ENCODE assay signal across 12 mouse cellular contexts in genomic region chr17:30388817-30389216, GRCm38 (mm10).
DNase-seq lines count a peak whose midpoint lies in the region; ATAC-seq and TF ChIP-seq lines count a peak whose summit lies in the region.
"Had no signal": no experiment of that assay in that cellular context is flagged by ENCODE, and none has a peak within 500 bp of the region (broad histone marks: within the 10 kb centered on the region; RNA-seq: fewer than 3 reads in every experiment).

No protein-coding gene starts in this region.

- no peak overlapping the region for H3K9ac ChIP-seq in forebrain, embryonic 15.5 days (replicated peaks)
- H3K9ac ChIP-seq in lung, postnatal 0 days (replicated peaks; ENCODE audit: low read depth), result no peak overlapping the region
- no peak overlapping the region for H3K9ac ChIP-seq in hindbrain, postnatal 0 days (replicated peaks; ENCODE audit: low read length)
- no peak overlapping the region for H3K9ac ChIP-seq in kidney, embryonic 16.5 days (replicated peaks; ENCODE audit: low read length)
- H3K9ac ChIP-seq: limb, embryonic 13.5 days had no signal

- peak overlapping the region; percentile 77 for H3K27ac ChIP-seq in forebrain, embryonic 15.5 days (replicated peaks)
- H3K27ac ChIP-seq in forebrain, embryonic 10.5 days, result no peak overlapping the region
- no peak overlapping the region for H3K27ac ChIP-seq in lung, postnatal 0 days (ENCODE audit: low read length)
- peak overlapping the region; percentile 49; the same call in 1 of the 2 replicates for H3K27ac ChIP-seq in hindbrain, postnatal 0 days
- H3K27ac ChIP-seq in kidney, embryonic 16.5 days (ENCODE audit: low read length), result no peak overlapping the region
- H3K27ac ChIP-seq: limb, embryonic 13.5 days had no signal

- H3K4me1 ChIP-seq in forebrain, embryonic 15.5 days, result peaks cover 34% of the 10 kb centered on the region
- no peaks in the 10 kb centered on the region for H3K4me1 ChIP-seq in forebrain, embryonic 10.5 days
- H3K4me1 ChIP-seq in lung, postnatal 0 days (ENCODE audit: insufficient read depth, low read depth, low read length), result no peaks in the 10 kb centered on the region
- H3K4me1 ChIP-seq in hindbrain, postnatal 0 days (ENCODE audit: insufficient read depth, low read length), result peaks cover 12% of the 10 kb centered on the region
- H3K4me1 ChIP-seq in kidney, embryonic 16.5 days (ENCODE audit: insufficient read depth, low read length), result no peaks in the 10 kb centered on the region

- 0 out of 2 replicates have a peak, but pooled peaks have one; percentile 41 for ATAC-seq in forebrain, embryonic 15.5 days (replicated peaks)
- peak; percentile 50 for ATAC-seq in lung, postnatal 0 days
- ATAC-seq in hindbrain, postnatal 0 days, result peak; percentile 58; the same call in 1 of the 2 replicates
- no peak for ATAC-seq in kidney, embryonic 16.5 days (ENCODE audit: low FRiP score, low TSS enrichment)

- no peak for DNase-seq in forebrain, embryonic 10.5 days (ENCODE audit: extremely low spot score, low spot score)
- DNase-seq in lung, postnatal 0 days (ENCODE audit: low spot score), result peak; percentile 69
- no peak for DNase-seq in lung, postnatal 36 days
- peak; percentile 88 to 92 for DNase-seq in cerebellum, adult 18-20 months
- DNase-seq in hindbrain, postnatal 0 days (ENCODE audit: low spot score), result peak; percentile 77
- no peak for DNase-seq in kidney, postnatal 4 days
- DNase-seq: kidney, adult 2 months; thymus, postnatal 25 days had no signal

- no peaks in the 10 kb centered on the region for H3K27me3 ChIP-seq in forebrain, embryonic 15.5 days
- peaks cover under 1% of the 10 kb centered on the region; the same call in 1 of the 2 replicates for H3K27me3 ChIP-seq in forebrain, embryonic 10.5 days (ENCODE audit: poor library complexity, severe bottlenecking)
- no peaks in the 10 kb centered on the region for H3K27me3 ChIP-seq in lung, postnatal 0 days (replicated peaks; ENCODE audit: insufficient read depth, low read length)
- H3K27me3 ChIP-seq in hindbrain, postnatal 0 days (ENCODE audit: insufficient read depth, low read length), result no peaks in the 10 kb centered on the region
- no peaks in the 10 kb centered on the region for H3K27me3 ChIP-seq in kidney, embryonic 16.5 days (ENCODE audit: insufficient read depth, low read length)
- H3K27me3 ChIP-seq: limb, embryonic 13.5 days had no signal

- H3K36me3 ChIP-seq in forebrain, embryonic 15.5 days, result no peaks in the 10 kb centered on the region
- no peaks in the 10 kb centered on the region for H3K36me3 ChIP-seq in forebrain, embryonic 10.5 days (replicated peaks)
- no peaks in the 10 kb centered on the region for H3K36me3 ChIP-seq in lung, postnatal 0 days (ENCODE audit: insufficient read depth, low read length)
- H3K36me3 ChIP-seq in hindbrain, postnatal 0 days (ENCODE audit: insufficient read depth, low read length), result no peaks in the 10 kb centered on the region
- no peaks in the 10 kb centered on the region for H3K36me3 ChIP-seq in kidney, embryonic 16.5 days (ENCODE audit: insufficient read depth, low read length)
- H3K36me3 ChIP-seq: limb, embryonic 13.5 days had no signal

- no peak overlapping the region for H3K4me3 ChIP-seq in forebrain, embryonic 15.5 days
- no peak overlapping the region for H3K4me3 ChIP-seq in forebrain, embryonic 10.5 days
- H3K4me3 ChIP-seq in lung, postnatal 0 days (ENCODE audit: low read depth, low read length), result no peak overlapping the region
- no peak overlapping the region for H3K4me3 ChIP-seq in hindbrain, postnatal 0 days (ENCODE audit: low read length)
- H3K4me3 ChIP-seq in kidney, embryonic 16.5 days (ENCODE audit: low read length), result no peak overlapping the region
- H3K4me3 ChIP-seq: limb, embryonic 13.5 days; myocyte had no signal

- no peak overlapping the region for H3K4me2 ChIP-seq in forebrain, embryonic 15.5 days (replicated peaks)
- H3K4me2 ChIP-seq in lung, postnatal 0 days (replicated peaks; ENCODE audit: low read depth, low read length), result no peak overlapping the region
- H3K4me2 ChIP-seq in hindbrain, postnatal 0 days (ENCODE audit: low read depth, low read length), result no peak overlapping the region
- H3K4me2 ChIP-seq in kidney, embryonic 16.5 days (replicated peaks; ENCODE audit: low read depth, low read length), result no peak overlapping the region
- H3K4me2 ChIP-seq: limb, embryonic 13.5 days had no signal

- WGBS in forebrain, embryonic 15.5 days, result 59% methylated on average over 4 of the region's 4 CpGs
- 86% methylated on average over 4 of the region's 4 CpGs for WGBS in forebrain, embryonic 10.5 days
- WGBS in lung, postnatal 0 days, result 62% methylated on average over 4 of the region's 4 CpGs
- 39% methylated on average over 4 of the region's 4 CpGs for WGBS in hindbrain, postnatal 0 days
- WGBS in kidney, embryonic 16.5 days, result 89% methylated on average over 4 of the region's 4 CpGs

- H3K9me3 ChIP-seq in forebrain, embryonic 15.5 days, result no peaks in the 10 kb centered on the region
- H3K9me3 ChIP-seq in forebrain, embryonic 10.5 days, result no peaks in the 10 kb centered on the region
- no peaks in the 10 kb centered on the region for H3K9me3 ChIP-seq in lung, postnatal 0 days (ENCODE audit: low read length)
- no peaks in the 10 kb centered on the region for H3K9me3 ChIP-seq in hindbrain, postnatal 0 days (ENCODE audit: low read length)
- no peaks in the 10 kb centered on the region for H3K9me3 ChIP-seq in kidney, embryonic 16.5 days (ENCODE audit: low read length)

- no peak for TF ChIP-seq CTCF in lung, postnatal 0 days (IDR thresholded peaks at IDR 0.05)
- no peak for TF ChIP-seq CTCF in hindbrain, postnatal 0 days (IDR thresholded peaks at IDR 0.05; ENCODE audit: low read depth)

- 0 out of 2 replicates have a peak, but pooled peaks have one; percentile 20 for TF ChIP-seq EP300 in lung, postnatal 0 days (IDR thresholded peaks at IDR 0.05)

Comparison
In these comparisons a context has a peak if more than half of its experiments do, and no peak if none do; other contexts are left out.
1. H3K27ac ChIP-seq: peak in forebrain, embryonic 15.5 days (single experiment) and hindbrain, postnatal 0 days (single experiment); none in forebrain, embryonic 10.5 days (single experiment), lung, postnatal 0 days (single experiment) and kidney, embryonic 16.5 days (single experiment).
2. DNase-seq: peak in lung, postnatal 0 days (single experiment), cerebellum, adult 18-20 months (2 of 2) and hindbrain, postnatal 0 days (single experiment); none in forebrain, embryonic 10.5 days (single experiment), lung, postnatal 36 days (single experiment) and kidney, postnatal 4 days (0 of 2).